Mouse (Mus musculus): Measurements from ENCODE around the gene Otc. TPM values are rescaled to one million over a fixed set of nuclear protein-coding genes. Genes with fewer than 3 reads are reported as not detected.

The Otc gene
- not detected in 2 replicates for polyA plus RNA-seq (2015; fragmentation: Nextera tagmentation; extraction: Ambion mirVana)

GRCm38 (mm10) chrX:10251852-10252504, at the start of gene Otc:
Gene Otc, plus strand, starts transcription at chrX:10252305.
- H3K4me3 ChIP-seq (replicated peaks), result no peak within 1 kb of the TSS
- no peaks in the 10 kb centered on the region for H3K27me3 ChIP-seq
- no peaks in the 10 kb centered on the region for H3K36me3 ChIP-seq
- H3K9me3 ChIP-seq (replicated peaks), result no peaks in the 10 kb centered on the region
- 47% methylated on average over 2 of the region's 2 CpGs for WGBS
- H3K4me1 ChIP-seq, result no peaks in the 10 kb centered on the region
- H3K4me2 ChIP-seq (replicated peaks), result no peak within 1 kb of the TSS
- H3K9ac ChIP-seq, result no peak within 1 kb of the TSS
- no peak for ATAC-seq (ENCODE audit: insufficient number of reproducible peaks, low FRiP score, low TSS enrichment, low read depth)
- H3K27ac ChIP-seq (replicated peaks), result no peak within 1 kb of the TSS

DNA sequence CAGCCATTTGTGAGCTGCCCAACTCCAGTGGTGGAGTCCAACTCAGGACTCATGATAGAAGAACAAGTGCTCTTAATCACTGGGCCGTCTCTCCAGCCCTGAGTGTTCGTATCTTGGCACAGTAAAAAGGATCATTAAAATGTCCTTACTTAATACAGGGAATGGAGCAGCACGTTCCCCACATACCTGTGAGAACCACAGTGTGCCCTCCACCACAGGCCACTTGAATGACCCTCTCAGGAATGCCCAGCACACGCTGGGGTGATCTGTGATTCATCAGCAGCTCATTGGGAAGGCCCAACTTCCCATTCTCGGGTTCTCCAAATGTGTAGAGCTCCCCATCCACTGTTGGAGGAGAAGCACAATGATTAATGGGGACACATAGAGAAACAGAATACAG, 46.2 kb upstream of the Otc start:
- Histone ChIP-seq H3K9ac (no peak overlapping the region), H3K27me3 (no peaks in the 10 kb centered on the region), H3K27ac (replicated peaks) (no peak overlapping the region), H3K36me3 (no peaks in the 10 kb centered on the region), H3K4me3 (replicated peaks) (no peak overlapping the region), H3K4me1 (no peaks in the 10 kb centered on the region), H3K9me3 (replicated peaks) (no peaks in the 10 kb centered on the region), H3K4me2 (replicated peaks) (no peak overlapping the region)
- no peak for ATAC-seq (ENCODE audit: insufficient number of reproducible peaks, low FRiP score, low TSS enrichment, low read depth)
- 74% methylated on average over 5 of the region's 5 CpGs for WGBS

GRCm38 (mm10) chrX:10215972-10216371, 36.1 kb upstream of the Otc start:
- peak overlapping the region; percentile 36 for H3K4me2 ChIP-seq (replicated peaks)
- H3K27ac ChIP-seq (replicated peaks), result peak overlapping the region; percentile 77
- H3K9ac ChIP-seq, result 0 out of 2 replicates have a peak overlapping the region, but pooled peaks have one; percentile 3
- H3K4me3 ChIP-seq (replicated peaks), result peak overlapping the region; percentile 55
- H3K36me3 ChIP-seq, result no peaks in the 10 kb centered on the region
- H3K4me1 ChIP-seq, result no peaks in the 10 kb centered on the region
- peak; percentile 32; the same call in 1 of the 2 replicates for ATAC-seq (ENCODE audit: insufficient number of reproducible peaks, low FRiP score, low TSS enrichment, low read depth)
- no peaks in the 10 kb centered on the region for H3K9me3 ChIP-seq (replicated peaks)
- 17% methylated on average over 16 of the region's 16 CpGs for WGBS
- no peaks in the 10 kb centered on the region; the same call in 1 of the 2 replicates for H3K27me3 ChIP-seq

DNA sequence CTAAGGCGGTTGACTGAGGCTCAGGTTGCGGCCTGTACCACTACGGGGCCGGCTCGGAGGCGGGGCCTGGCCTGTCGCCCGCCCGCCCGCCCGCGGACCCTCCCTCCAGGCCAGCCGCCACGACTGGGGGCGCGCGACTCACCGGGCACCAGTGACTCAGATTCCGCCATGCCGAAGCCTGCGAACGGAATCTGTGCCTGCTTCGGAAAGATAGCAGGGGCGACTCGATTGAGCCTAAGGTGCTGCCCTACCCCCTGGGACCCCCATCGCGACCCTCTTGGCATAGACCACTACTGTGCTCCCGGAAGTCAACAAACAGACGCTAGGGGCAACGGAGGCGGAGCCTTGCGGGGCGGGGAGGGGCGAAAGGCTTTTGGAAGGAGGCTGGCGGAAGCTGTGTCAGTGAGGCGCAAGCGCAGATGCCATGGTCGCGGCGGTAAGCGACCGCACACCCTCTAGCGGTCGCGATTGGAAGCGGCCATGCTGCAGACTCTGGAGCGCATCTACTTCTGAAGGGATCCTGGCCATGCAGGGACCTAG, 35.6 kb upstream of the Otc start, which contains the start of gene Rpgr:
Gene Rpgr, minus strand, starts transcription at position 511 of the 540 bp plus-strand sequence.
- Histone ChIP-seq H3K27ac (replicated peaks) (peak within 1 kb of the TSS; percentile 77), H3K36me3 (no peaks in the 10 kb centered on the region), H3K4me2 (replicated peaks) (peak within 1 kb of the TSS; percentile 36), H3K9me3 (replicated peaks) (no peaks in the 10 kb centered on the region), H3K9ac (0 out of 2 replicates have a peak within 1 kb of the TSS, but pooled peaks have one; percentile 3), H3K27me3 (no peaks in the 10 kb centered on the region; the same call in 1 of the 2 replicates), H3K4me3 (replicated peaks) (peak within 1 kb of the TSS; percentile 55), H3K4me1 (no peaks in the 10 kb centered on the region)
- WGBS, result 23% methylated on average over 47 of the region's 47 CpGs
- peak; percentile 97 for ATAC-seq (ENCODE audit: insufficient number of reproducible peaks, low FRiP score, low TSS enrichment, low read depth)

- no peaks in the 10 kb centered on the region; the same call in 1 of the 2 replicates for H3K27me3 ChIP-seq
- ATAC-seq (ENCODE audit: insufficient number of reproducible peaks, low FRiP score, low TSS enrichment, low read depth), result no peak
- H3K4me3 ChIP-seq (replicated peaks), result no peak overlapping the region
- H3K36me3 ChIP-seq, result no peaks in the 10 kb centered on the region
- H3K9me3 ChIP-seq (replicated peaks), result no peaks in the 10 kb centered on the region
- H3K4me2 ChIP-seq (replicated peaks), result no peak overlapping the region
- H3K9ac ChIP-seq, result no peak overlapping the region
- no peak overlapping the region for H3K27ac ChIP-seq (replicated peaks)
- H3K4me1 ChIP-seq, result no peaks in the 10 kb centered on the region
- WGBS, result 65% methylated on average over 6 of the region's 6 CpGs
Measured at GRCm38 (mm10) chrX:10219281-10219680, 32.8 kb upstream of the Otc start.

DNA sequence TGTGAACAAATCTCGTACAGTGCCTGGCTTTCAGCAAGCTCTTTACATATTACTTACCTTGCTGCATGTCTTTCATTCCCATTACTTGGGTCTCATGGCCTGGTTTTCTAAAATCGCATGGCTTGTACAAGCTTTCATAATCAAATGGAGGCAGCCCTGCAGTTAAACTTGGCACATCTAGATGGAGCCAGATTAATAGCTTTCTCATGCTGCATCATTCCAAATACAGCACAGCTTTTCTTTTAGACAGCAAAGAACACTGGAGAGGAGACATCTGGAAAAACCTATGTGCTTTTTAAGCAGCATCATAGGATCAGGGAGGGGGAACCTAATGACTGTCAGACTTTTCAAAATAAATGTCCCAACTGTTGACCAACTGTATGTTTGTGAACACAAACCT, 19.1 kb upstream of the Otc start:
- no peak overlapping the region for H3K4me3 ChIP-seq (replicated peaks)
- WGBS, result 51% methylated on average over 2 of the region's 2 CpGs
- no peaks in the 10 kb centered on the region for H3K27me3 ChIP-seq
- no peak overlapping the region for H3K9ac ChIP-seq
- H3K27ac ChIP-seq (replicated peaks), result no peak overlapping the region
- no peak overlapping the region for H3K4me2 ChIP-seq (replicated peaks)
- H3K36me3 ChIP-seq, result no peaks in the 10 kb centered on the region
- no peaks in the 10 kb centered on the region for H3K4me1 ChIP-seq
- H3K9me3 ChIP-seq (replicated peaks), result no peaks in the 10 kb centered on the region
- ATAC-seq (ENCODE audit: insufficient number of reproducible peaks, low FRiP score, low TSS enrichment, low read depth), result no peak

GRCm38 (mm10) chrX:10234617-10235016, 17.5 kb upstream of the Otc start:
- H3K9me3 ChIP-seq (replicated peaks), result no peaks in the 10 kb centered on the region
- H3K4me2 ChIP-seq (replicated peaks), result no peak overlapping the region
- H3K4me3 ChIP-seq (replicated peaks), result no peak overlapping the region
- H3K4me1 ChIP-seq, result no peaks in the 10 kb centered on the region
- no peak for ATAC-seq (ENCODE audit: insufficient number of reproducible peaks, low FRiP score, low TSS enrichment, low read depth)
- no peak overlapping the region for H3K9ac ChIP-seq
- 72% methylated on average over 3 of the region's 3 CpGs for WGBS
- no peaks in the 10 kb centered on the region for H3K36me3 ChIP-seq
- no peaks in the 10 kb centered on the region for H3K27me3 ChIP-seq
- H3K27ac ChIP-seq (replicated peaks), result no peak overlapping the region

- no peak overlapping the region for H3K4me3 ChIP-seq (replicated peaks)
- no peak overlapping the region for H3K4me2 ChIP-seq (replicated peaks)
- no peaks in the 10 kb centered on the region for H3K9me3 ChIP-seq (replicated peaks)
- no peaks in the 10 kb centered on the region for H3K4me1 ChIP-seq
- no peaks in the 10 kb centered on the region for H3K27me3 ChIP-seq
- no peaks in the 10 kb centered on the region for H3K36me3 ChIP-seq
- ATAC-seq (ENCODE audit: insufficient number of reproducible peaks, low FRiP score, low TSS enrichment, low read depth), result no peak
- no peak overlapping the region for H3K27ac ChIP-seq (replicated peaks)
- WGBS, result 73% methylated on average over 4 of the region's 4 CpGs
- H3K9ac ChIP-seq, result no peak overlapping the region
Measured at GRCm38 (mm10) chrX:10239515-10239914, 12.6 kb upstream of the Otc start.

DNA sequence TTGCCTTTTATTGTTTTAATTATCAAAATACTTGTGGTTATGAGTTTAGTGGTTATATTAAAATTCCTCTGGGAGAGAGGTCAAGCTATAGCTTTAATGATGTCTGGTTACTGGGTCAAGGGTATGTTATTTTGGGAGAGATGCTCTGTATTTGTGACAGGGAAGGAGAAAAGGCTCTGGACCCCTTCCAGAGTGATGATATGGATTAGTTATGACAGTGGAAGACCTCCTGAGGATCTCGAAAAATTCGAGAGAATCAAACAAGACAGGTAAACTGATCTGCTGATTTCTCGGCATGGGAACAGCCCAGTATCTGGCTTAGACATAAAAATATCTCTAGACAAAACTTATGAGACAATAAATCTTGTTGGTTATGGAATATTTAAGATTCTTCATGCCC, 8.2 kb upstream of the Otc start:
- ATAC-seq (ENCODE audit: insufficient number of reproducible peaks, low FRiP score, low TSS enrichment, low read depth), result no peak
- no peaks in the 10 kb centered on the region for H3K4me1 ChIP-seq

GRCm38 (mm10) chrX:10251357-10251756, 748 bp upstream of the Otc start:
- Histone ChIP-seq H3K27ac (replicated peaks) (no peak overlapping the region), H3K9ac (no peak overlapping the region), H3K4me3 (replicated peaks) (no peak overlapping the region), H3K9me3 (replicated peaks) (no peaks in the 10 kb centered on the region), H3K4me2 (replicated peaks) (no peak overlapping the region), H3K4me1 (no peaks in the 10 kb centered on the region), H3K27me3 (no peaks in the 10 kb centered on the region), H3K36me3 (no peaks in the 10 kb centered on the region)
- no peak for ATAC-seq (ENCODE audit: insufficient number of reproducible peaks, low FRiP score, low TSS enrichment, low read depth)

More for the DNA sequence above, 8.2 kb upstream of the Otc start:
- H3K9me3 ChIP-seq (replicated peaks), result no peaks in the 10 kb centered on the region
- WGBS, result 74% methylated on average over 3 of the region's 3 CpGs
- H3K9ac ChIP-seq, result no peak overlapping the region
- H3K4me2 ChIP-seq (replicated peaks), result no peak overlapping the region
- H3K27ac ChIP-seq (replicated peaks), result no peak overlapping the region
- H3K4me3 ChIP-seq (replicated peaks), result no peak overlapping the region
- no peaks in the 10 kb centered on the region for H3K36me3 ChIP-seq
- no peaks in the 10 kb centered on the region for H3K27me3 ChIP-seq

DNA sequence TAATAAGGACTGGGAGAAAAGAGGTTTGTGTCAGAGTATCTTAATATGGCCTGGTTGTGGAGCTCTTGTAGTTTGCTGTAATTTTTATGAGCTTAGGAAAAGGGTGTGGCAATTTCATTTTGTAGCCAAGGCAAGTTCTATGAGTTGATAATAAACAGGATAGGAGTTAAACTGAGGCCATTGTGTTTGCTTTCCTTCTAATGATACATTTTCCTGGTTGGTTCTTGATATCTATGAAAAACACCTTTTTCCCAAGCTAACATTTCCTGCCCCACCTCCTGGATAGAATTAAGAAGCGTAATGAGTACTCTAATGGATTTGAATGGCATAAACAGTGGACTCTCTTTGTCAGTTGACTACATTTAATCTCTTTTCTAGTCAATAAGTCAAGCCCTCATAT, 5.7 kb downstream of the Otc start:
- H3K36me3 ChIP-seq, result no peaks in the 10 kb centered on the region

DNA sequence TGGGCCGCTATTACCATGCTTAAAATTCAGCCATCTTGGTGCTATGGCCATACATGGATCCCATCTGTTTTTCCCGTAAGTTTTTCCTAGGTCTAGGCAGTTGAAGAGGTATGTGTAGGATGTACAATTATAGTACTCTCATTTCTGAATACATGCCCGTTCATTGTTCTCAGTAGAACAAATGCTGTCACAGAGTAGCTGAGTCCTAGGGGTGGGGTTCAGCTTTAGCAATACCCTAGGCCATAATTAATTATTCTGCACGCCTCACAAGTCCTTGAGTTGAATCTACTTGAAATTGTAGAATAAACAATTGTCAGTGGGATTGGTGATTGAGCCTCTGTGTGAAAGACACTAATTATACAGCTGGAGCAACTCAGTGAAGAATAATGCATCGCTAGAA, 6.2 kb downstream of the Otc start:
- Histone ChIP-seq H3K9me3 (replicated peaks) (no peaks in the 10 kb centered on the region), H3K4me3 (replicated peaks) (no peak overlapping the region), H3K4me2 (replicated peaks) (no peak overlapping the region), H3K4me1 (no peaks in the 10 kb centered on the region), H3K27me3 (no peaks in the 10 kb centered on the region), H3K27ac (replicated peaks) (no peak overlapping the region), H3K9ac (no peak overlapping the region), H3K36me3 (no peaks in the 10 kb centered on the region)
- no peak for ATAC-seq (ENCODE audit: insufficient number of reproducible peaks, low FRiP score, low TSS enrichment, low read depth)
- 71% methylated on average over 5 of the region's 5 CpGs for WGBS

More for the DNA sequence above, 5.7 kb downstream of the Otc start:
- 83% methylated on average over 1 of the region's 1 CpGs for WGBS
- H3K4me2 ChIP-seq (replicated peaks), result no peak overlapping the region
- no peak overlapping the region for H3K9ac ChIP-seq
- no peaks in the 10 kb centered on the region for H3K9me3 ChIP-seq (replicated peaks)
- no peak overlapping the region for H3K27ac ChIP-seq (replicated peaks)
- H3K27me3 ChIP-seq, result no peaks in the 10 kb centered on the region
- no peaks in the 10 kb centered on the region for H3K4me1 ChIP-seq
- no peak overlapping the region for H3K4me3 ChIP-seq (replicated peaks)
- no peak for ATAC-seq (ENCODE audit: insufficient number of reproducible peaks, low FRiP score, low TSS enrichment, low read depth)
